ENCODE assay signal across 15 mouse cellular contexts in the genomic region with DNA sequence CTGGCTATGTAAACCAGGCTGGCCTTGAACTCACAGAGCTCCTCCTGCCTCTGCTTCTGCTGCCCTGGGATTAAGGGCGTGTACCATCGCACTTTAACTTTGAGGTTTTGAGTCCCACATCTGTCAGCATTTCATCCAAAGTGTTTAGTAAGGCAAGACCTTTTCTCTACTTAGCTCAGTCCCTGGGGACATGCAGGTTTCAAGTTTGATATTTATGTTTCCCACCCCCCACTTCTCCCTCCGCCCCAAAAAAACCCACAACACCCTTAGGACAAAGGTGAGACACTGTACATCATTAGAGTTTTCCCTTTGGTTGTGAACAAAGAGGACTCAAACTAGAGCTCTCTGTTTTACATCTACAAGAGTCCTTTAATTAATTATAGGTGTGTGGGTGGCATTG.
"Had no signal": no experiment of that assay in that cellular context is flagged by ENCODE, and none has a peak within 500 bp of the region (broad histone marks: within the 10 kb centered on the region; RNA-seq: fewer than 3 reads in every experiment).

No protein-coding gene starts in this region.

- H3K9ac ChIP-seq: neural tube, embryonic 15.5 days; stomach, embryonic 15.5 days had no signal

- H3K4me1 ChIP-seq: neural tube, embryonic 15.5 days had no signal

- H3K4me3 ChIP-seq: neural tube, embryonic 15.5 days; stomach, embryonic 15.5 days had no signal

- H3K27me3 ChIP-seq: neural tube, embryonic 15.5 days; stomach, embryonic 15.5 days had no signal

- DNase-seq: retina, postnatal 1 day; right cerebral cortex, adult 18-20 months; right cerebral cortex, postnatal 14 days; right cerebral cortex, postnatal 25 days; right cerebral cortex, postnatal 4 days; spleen, adult 18-20 months; thymus, adult 18-20 months; thymus, adult 2 months; thymus, postnatal 14 days; thymus, postnatal 25 days; thymus, postnatal 36 days; thymus, postnatal 4 days had no signal

- H3K36me3 ChIP-seq: neural tube, embryonic 15.5 days; stomach, embryonic 15.5 days had no signal

- H3K4me2 ChIP-seq: neural tube, embryonic 15.5 days; stomach, embryonic 15.5 days had no signal

- H3K27ac ChIP-seq: neural tube, embryonic 15.5 days; stomach, embryonic 15.5 days; stomach, postnatal 0 days had no signal

- H3K9me3 ChIP-seq: neural tube, embryonic 15.5 days; stomach, embryonic 15.5 days had no signal
